Mouse (Mus musculus): ENCODE measurements at regions not wholly inside any gene's neighbourhood (a gene's known extent, or its start where the extent isn't known, plus 50 kb on each side); places are given as distances from the start of the nearest gene placed in this dataset.

DNA sequence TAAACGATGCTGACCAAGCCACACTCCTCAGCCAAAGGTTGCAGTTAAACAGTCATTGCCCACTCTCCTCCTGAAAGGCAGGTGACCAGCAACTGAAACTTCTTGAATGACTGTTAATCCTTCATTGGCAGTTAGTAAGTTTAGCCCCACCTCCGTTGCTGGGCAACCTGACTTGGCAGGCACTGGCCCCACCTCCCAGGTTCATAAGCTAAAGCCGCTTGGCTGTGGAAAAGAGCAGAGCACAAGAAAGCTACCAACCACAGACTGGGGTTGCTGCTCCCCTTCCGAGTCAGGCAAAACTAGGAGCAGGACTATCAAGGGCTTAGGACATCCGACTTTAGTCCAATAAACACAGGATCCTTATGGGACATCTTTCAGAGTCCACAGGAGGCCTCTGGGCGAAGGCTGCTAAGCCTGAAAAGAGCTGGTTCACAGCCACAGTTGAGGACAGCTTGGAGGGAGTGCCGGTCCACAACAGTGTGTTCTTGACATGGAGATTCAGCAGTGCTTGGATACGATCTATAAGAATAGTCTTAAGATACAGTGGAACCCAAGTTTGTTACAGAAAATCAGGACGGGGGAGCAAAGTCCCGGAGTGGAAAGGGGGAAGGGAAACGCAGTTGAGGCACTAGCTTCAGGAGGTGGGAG, 67.7 kb upstream of the Kcnma1 start:
- no peak for DNase-seq

DNA sequence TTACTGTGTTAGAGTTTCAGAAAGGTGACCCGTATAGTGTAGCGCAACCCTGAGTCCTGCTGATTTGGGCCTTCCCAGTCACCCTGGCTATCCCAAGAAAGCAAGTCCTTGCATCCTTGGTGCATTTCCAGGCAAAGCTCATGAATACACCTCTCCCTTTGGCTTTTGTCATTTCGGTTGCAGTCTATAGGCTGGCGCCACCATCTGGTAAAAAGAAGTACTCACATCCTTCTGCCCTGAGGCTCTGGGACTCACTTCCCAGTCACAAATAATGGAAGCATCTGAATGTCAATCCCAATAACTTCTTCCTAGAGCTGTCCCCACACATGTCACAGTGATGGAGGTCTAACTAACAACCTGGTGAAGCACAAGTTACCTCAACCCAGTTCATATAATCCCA, 54.4 kb upstream of the Kcnma1 start:
- peak; percentile 34 for DNase-seq

- DNase-seq = peak; percentile 34
These were observed 53.4 kb upstream of the Kcnma1 start for GRCm38 (mm10) chr14:24067657-24068056.

DNA sequence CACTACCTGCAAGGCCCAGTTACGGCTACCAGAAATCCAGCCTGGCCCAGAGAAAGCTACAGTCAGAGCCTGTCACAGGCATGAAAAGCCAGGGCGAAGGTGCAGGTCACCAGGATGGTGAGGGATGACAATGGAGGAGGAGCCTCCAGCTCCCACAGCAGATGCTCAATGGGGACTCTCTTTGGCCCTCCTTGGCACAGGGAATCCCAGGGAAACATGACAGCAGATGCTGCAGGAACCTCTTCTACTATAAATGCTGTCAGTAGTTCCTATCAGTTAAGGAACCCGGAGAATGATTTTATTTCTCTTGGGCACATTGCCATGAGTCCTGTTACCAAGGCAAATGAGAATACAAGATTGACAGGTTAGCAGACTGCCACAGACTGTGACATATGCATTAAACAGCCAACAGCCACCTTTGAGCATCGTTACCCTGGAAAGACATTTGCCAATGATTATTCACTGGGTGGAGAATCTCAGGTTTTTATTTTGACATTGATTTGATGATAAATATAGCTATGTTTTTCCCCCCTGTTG, 51.0 kb upstream of the Kcnma1 start:
- no peak for DNase-seq
